Mouse (Mus musculus) stomach, embryonic 14.5 days (tissue): Measurements from ENCODE around the gene Cdk15. TPM values are rescaled to one million over a fixed set of nuclear protein-coding genes. Genes with fewer than 3 reads are reported as not detected.

ENCODE experiments used
- ATAC-seq: fragments of 200-750 bp; cut with Nextera tagmentation; 2 replicates; pipeline ENCODE4 v1.8.0; 2017; ENCODE audit warnings: low read depth, moderate TSS enrichment; ENCODE audit not compliant: insufficient number of reproducible peaks, insufficient read depth, low FRiP score
- H3K27ac ChIP-seq: fragments of 300-500 bp; sonication (generic); 2 replicates; pipeline ENCODE4 v1.5.1; 2014; ENCODE audit warnings: mild to moderate bottlenecking, low read length, moderate library complexity, mixed read lengths
- H3K27me3 ChIP-seq: fragments of 300-500 bp; sonication (generic); 2 replicates; pipeline ENCODE4 v1.6.1; 2014; ENCODE audit warnings: low read length, control low read depth, mixed read lengths; ENCODE audit not compliant: control insufficient read depth, insufficient read depth
- H3K36me3 ChIP-seq: fragments of 300-500 bp; sonication (generic); 2 replicates; pipeline ENCODE4 v1.6.1; 2014; ENCODE audit warnings: mild to moderate bottlenecking, control low read depth, low read length, moderate library complexity, mixed read lengths; ENCODE audit not compliant: control insufficient read depth, insufficient read depth
- H3K4me1 ChIP-seq: fragments of 300-500 bp; sonication (generic); 2 replicates; pipeline ENCODE4 v1.6.1; 2014; ENCODE audit warnings: low read length, control low read depth, mixed read lengths; ENCODE audit not compliant: control insufficient read depth, insufficient read depth
- H3K4me2 ChIP-seq: fragments of 300-500 bp; sonication (generic); replicated peaks from 2 replicates; pipeline ENCODE4 v1.6.1; 2014; ENCODE audit warnings: low read depth, low read length, control low read depth
- H3K4me3 ChIP-seq: fragments of 300-500 bp; sonication (generic); 2 replicates; pipeline ENCODE4 v1.5.1; 2014; ENCODE audit warnings: low read depth, low read length, control low read depth
- H3K9ac ChIP-seq: fragments of 300-500 bp; sonication (generic); replicated peaks from 2 replicates; pipeline ENCODE4 v1.6.1; 2014; ENCODE audit warnings: low read depth, mild to moderate bottlenecking, control low read depth, low read length, moderate library complexity, mixed read lengths
- H3K9me3 ChIP-seq: fragments of 300-500 bp; sonication (generic); 2 replicates; pipeline ENCODE4 v1.6.1; 2016; ENCODE audit warnings: low read depth, low read length, control low read depth; ENCODE audit not compliant: control insufficient read depth
- WGBS: fragments of 180-500 bp; shearing (Covaris S2); extraction: QIAGEN DNeasy Blood & Tissue Kit; methylation state at CpG from one replicate; pipeline ENCODE4 v1.1.7; 2014; 5-methylcytosine and 5-hydroxymethylcytosine counted together
- polyA plus RNA-seq: library from polyadenylated mRNA; unstranded; fragments of >200 nt; fragmentation: Nextera tagmentation; extraction: Ambion mirVana; gene quantifications from 2 replicates; pipeline ENCODE4 v1.2.1, GENCODE M21; 2014

Cdk15 gene
- polyA plus RNA-seq, 1 experiment from 2014 or later, result not detected

GRCm38 (mm10) chr1:59391736-59392135, 135.0 kb downstream of the Cdk15 start:
- Histone ChIP-seq H3K4me1 (no peaks in the 10 kb centered on the region), H3K4me2 (no peak overlapping the region), H3K9me3 (no peaks in the 10 kb centered on the region), H3K4me3 (no peak overlapping the region), H3K27ac (no peak overlapping the region), H3K36me3 (no peaks in the 10 kb centered on the region), H3K27me3 (no peaks in the 10 kb centered on the region), H3K9ac (no peak overlapping the region)
- 63% methylated on average over 3 of the region's 3 CpGs for WGBS
- no peak for ATAC-seq

GRCm38 (mm10) chr1:59394072-59394471, 137.4 kb downstream of the Cdk15 start:
- Histone ChIP-seq H3K27ac (no peak overlapping the region), H3K9me3 (no peaks in the 10 kb centered on the region), H3K36me3 (no peaks in the 10 kb centered on the region), H3K4me2 (no peak overlapping the region), H3K27me3 (no peaks in the 10 kb centered on the region), H3K4me3 (no peak overlapping the region), H3K9ac (no peak overlapping the region), H3K4me1 (no peaks in the 10 kb centered on the region)
- WGBS, result 83% methylated on average over 4 of the region's 4 CpGs
- no peak for ATAC-seq

- no peaks in the 10 kb centered on the region for H3K27me3 ChIP-seq
- ATAC-seq, result no peak
- no peak overlapping the region for H3K9ac ChIP-seq
- 60% methylated on average over 6 of the region's 6 CpGs for WGBS
- H3K4me3 ChIP-seq, result no peak overlapping the region
- no peaks in the 10 kb centered on the region for H3K9me3 ChIP-seq
- H3K4me1 ChIP-seq, result no peaks in the 10 kb centered on the region
- no peaks in the 10 kb centered on the region for H3K36me3 ChIP-seq
- no peak overlapping the region for H3K27ac ChIP-seq
- H3K4me2 ChIP-seq, result no peak overlapping the region
These were observed 137.9 kb downstream of the Cdk15 start for GRCm38 (mm10) chr1:59394616-59395015.

GRCm38 (mm10) chr1:59395992-59396391, 139.3 kb downstream of the Cdk15 start:
- Histone ChIP-seq H3K4me1 (no peaks in the 10 kb centered on the region), H3K36me3 (no peaks in the 10 kb centered on the region), H3K9me3 (no peaks in the 10 kb centered on the region), H3K4me3 (no peak overlapping the region), H3K9ac (no peak overlapping the region), H3K27me3 (no peaks in the 10 kb centered on the region), H3K27ac (no peak overlapping the region), H3K4me2 (no peak overlapping the region)
- no peak for ATAC-seq
- 41% methylated on average over 2 of the region's 2 CpGs for WGBS

- H3K4me3 ChIP-seq, result no peak overlapping the region
- no peak overlapping the region for H3K4me2 ChIP-seq
- 33% methylated on average over 2 of the region's 2 CpGs for WGBS
- H3K36me3 ChIP-seq, result no peaks in the 10 kb centered on the region
- no peaks in the 10 kb centered on the region for H3K4me1 ChIP-seq
- H3K9ac ChIP-seq, result no peak overlapping the region
- no peaks in the 10 kb centered on the region for H3K9me3 ChIP-seq
- H3K27ac ChIP-seq, result no peak overlapping the region
- no peaks in the 10 kb centered on the region for H3K27me3 ChIP-seq
- ATAC-seq, result no peak
These were observed 143.0 kb downstream of the Cdk15 start for GRCm38 (mm10) chr1:59399554-59400325.

- H3K27me3 ChIP-seq, result no peaks in the 10 kb centered on the region
- no peak overlapping the region for H3K4me2 ChIP-seq
- H3K36me3 ChIP-seq, result no peaks in the 10 kb centered on the region
- H3K9me3 ChIP-seq, result no peaks in the 10 kb centered on the region
- no peak overlapping the region for H3K27ac ChIP-seq
- no peaks in the 10 kb centered on the region for H3K4me1 ChIP-seq
- H3K4me3 ChIP-seq, result no peak overlapping the region
- no peak overlapping the region for H3K9ac ChIP-seq
- ATAC-seq, result no peak
- WGBS, result 68% methylated on average over 4 of the region's 4 CpGs
These were observed 144.5 kb downstream of the Cdk15 start for GRCm38 (mm10) chr1:59401253-59401652.

Other genes with a start within 250 kb of the Cdk15 start
- gene C2cd6, start 162.0 kb upstream of the Cdk15 start, polyA plus RNA-seq, result not detected in 2 replicates
- 40.9 and 43.2 TPM in 2 replicates for gene Tmem237, start 136.5 kb upstream of the Cdk15 start, polyA plus RNA-seq
- 0.32 and 0.46 TPM in 2 replicates for gene Mpp4, start 93.5 kb upstream of the Cdk15 start, polyA plus RNA-seq
- gene Als2, start 19.7 kb upstream of the Cdk15 start, polyA plus RNA-seq, result 8.3 and 10.3 TPM in 2 replicates
- gene Fzd7, start 225.5 kb downstream of the Cdk15 start, polyA plus RNA-seq, result 13.3 and 15.5 TPM in 2 replicates